Mouse (Mus musculus): ENCODE measurements around the gene Frrs1.

DNA sequence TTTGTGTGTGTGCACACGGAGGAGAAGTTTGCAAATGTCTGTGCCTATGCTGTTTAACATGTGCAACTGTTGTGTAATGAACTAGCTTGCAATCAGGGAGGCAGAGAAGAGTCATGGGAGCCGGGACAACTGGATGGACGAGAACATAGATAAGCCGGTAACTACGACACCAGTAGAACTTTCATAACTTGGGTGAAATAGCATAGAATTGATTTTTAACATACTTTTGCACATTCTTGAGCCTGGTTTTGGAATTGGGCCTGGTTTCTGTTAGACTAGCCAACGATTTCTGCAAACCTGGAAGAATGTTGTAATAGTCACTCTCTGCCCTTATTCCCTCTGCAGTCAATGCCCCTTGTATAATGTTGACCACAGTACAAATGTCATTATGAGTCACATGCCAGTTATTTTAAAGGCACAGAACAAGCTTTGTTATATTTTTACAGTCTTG lies 91.4 kb downstream of the Frrs1 start:
- TF ChIP-seq CTCF (conservative IDR thresholded peaks at IDR 0.05; ENCODE audit: low read length) (no peak), NANOG (IDR thresholded peaks at IDR 0.05; ENCODE audit: borderline replicate concordance, low read length) (no peak)

Measured in E14TG2a.4 (cell line).